Mouse (Mus musculus) neural tube, embryonic 13.5 days (tissue): ENCODE results near the gene Tmem174. TPM values are rescaled to one million over a fixed set of nuclear protein-coding genes. Genes with fewer than 3 reads are reported as not detected.

Source experiments
- ATAC-seq: fragments of 200-750 bp; cut with Nextera tagmentation; 2 replicates; pipeline ENCODE4 v1.8.0; 2017; ENCODE audit warnings: low read depth, mild to moderate bottlenecking, moderate TSS enrichment, moderate library complexity
- H3K27ac ChIP-seq: fragments of 300-500 bp; sonication (generic); replicated peaks from 2 replicates; pipeline ENCODE4 v1.5.1; 2015; ENCODE audit warnings: moderate library complexity, mild to moderate bottlenecking, inconsistent platforms
- H3K27me3 ChIP-seq: fragments of 300-500 bp; sonication (generic); 2 replicates; pipeline ENCODE4 v1.6.1; 2015; ENCODE audit warnings: mild to moderate bottlenecking, inconsistent platforms
- H3K36me3 ChIP-seq: fragments of 300-500 bp; sonication (generic); 2 replicates; pipeline ENCODE4 v1.6.1; 2015; ENCODE audit warnings: mild to moderate bottlenecking, inconsistent platforms
- H3K4me1 ChIP-seq: fragments of 300-500 bp; sonication (generic); replicated peaks from 2 replicates; pipeline ENCODE4 v1.6.1; 2015; ENCODE audit warnings: inconsistent platforms
- H3K4me2 ChIP-seq: fragments of 300-500 bp; sonication (generic); 2 replicates; pipeline ENCODE4 v1.6.1; 2015; ENCODE audit warnings: inconsistent platforms, mild to moderate bottlenecking, moderate library complexity
- H3K4me3 ChIP-seq: fragments of 300-500 bp; sonication (generic); 2 replicates; pipeline ENCODE4 v1.5.1; 2015; ENCODE audit warnings: mild to moderate bottlenecking, inconsistent platforms
- H3K9ac ChIP-seq: fragments of 300-500 bp; sonication (generic); 2 replicates; pipeline ENCODE4 v1.6.1; 2015; ENCODE audit warnings: moderate library complexity, mild to moderate bottlenecking, inconsistent platforms
- H3K9me3 ChIP-seq: fragments of 300-500 bp; sonication (generic); 2 replicates; pipeline ENCODE4 v1.6.1; 2016; ENCODE audit warnings: inconsistent platforms
- WGBS: fragments of 180-500 bp; shearing (Covaris S2); methylation state at CpG from one replicate; pipeline ENCODE4 v1.1.7; 2015; 5-methylcytosine and 5-hydroxymethylcytosine counted together
- polyA plus RNA-seq: library from polyadenylated mRNA; unstranded; fragments of >200 nt; fragmentation: Nextera tagmentation; extraction: Ambion mirVana; gene quantifications from 2 replicates; pipeline ENCODE4 v1.2.1, GENCODE M21; 2015

Gene Tmem174
- polyA plus RNA-seq, 1 experiment from 2014 or later = not detected

GRCm38 (mm10) chr13:98626736-98627135, 10.5 kb downstream of the Tmem174 start:
- H3K27ac ChIP-seq = no peak overlapping the region
- H3K9ac ChIP-seq = no peak overlapping the region
- no peaks in the 10 kb centered on the region for H3K27me3 ChIP-seq
- 74% methylated on average over 20 of the region's 20 CpGs for WGBS
- no peaks in the 10 kb centered on the region for H3K9me3 ChIP-seq
- H3K36me3 ChIP-seq = no peaks in the 10 kb centered on the region
- ATAC-seq = no peak
- no peak overlapping the region for H3K4me3 ChIP-seq
- 0 out of 2 replicates have a peak, but pooled peaks cover 4% of the 10 kb centered on the region for H3K4me1 ChIP-seq
- no peak overlapping the region for H3K4me2 ChIP-seq

- H3K4me3 ChIP-seq = no peak overlapping the region
- WGBS = 90% methylated on average over 10 of the region's 10 CpGs
- H3K27ac ChIP-seq = no peak overlapping the region
- ATAC-seq = no peak
- no peak overlapping the region for H3K9ac ChIP-seq
- H3K27me3 ChIP-seq = no peaks in the 10 kb centered on the region
- no peaks in the 10 kb centered on the region for H3K4me1 ChIP-seq
- H3K4me2 ChIP-seq = no peak overlapping the region
- H3K9me3 ChIP-seq = no peaks in the 10 kb centered on the region
- no peaks in the 10 kb centered on the region for H3K36me3 ChIP-seq
Observed at GRCm38 (mm10) chr13:98624506-98624905, 12.7 kb downstream of the Tmem174 start.

GRCm38 (mm10) chr13:98622881-98623549, 14.2 kb downstream of the Tmem174 start:
- H3K27me3 ChIP-seq = no peaks in the 10 kb centered on the region
- no peak overlapping the region for H3K4me2 ChIP-seq
- no peak for ATAC-seq
- no peaks in the 10 kb centered on the region for H3K9me3 ChIP-seq
- 70% methylated on average over 8 of the region's 8 CpGs for WGBS
- H3K9ac ChIP-seq = no peak overlapping the region
- no peaks in the 10 kb centered on the region for H3K36me3 ChIP-seq
- no peaks in the 10 kb centered on the region for H3K4me1 ChIP-seq
- no peak overlapping the region for H3K27ac ChIP-seq
- H3K4me3 ChIP-seq = no peak overlapping the region

GRCm38 (mm10) chr13:98617429-98618067, 19.7 kb downstream of the Tmem174 start:
- no peak overlapping the region for H3K9ac ChIP-seq
- no peak overlapping the region for H3K4me2 ChIP-seq
- ATAC-seq = no peak
- peaks cover 15% of the 10 kb centered on the region for H3K9me3 ChIP-seq
- WGBS = 86% methylated on average over 17 of the region's 17 CpGs
- H3K4me1 ChIP-seq = no peaks in the 10 kb centered on the region
- no peak overlapping the region for H3K4me3 ChIP-seq
- H3K36me3 ChIP-seq = no peaks in the 10 kb centered on the region
- H3K27me3 ChIP-seq = no peaks in the 10 kb centered on the region
- H3K27ac ChIP-seq = no peak overlapping the region

- WGBS = 56% methylated on average over 9 of the region's 9 CpGs
- ATAC-seq = no peak
Observed at GRCm38 (mm10) chr13:98607885-98608477, 29.2 kb downstream of the Tmem174 start.

GRCm38 (mm10) chr13:98603799-98604198, 33.4 kb downstream of the Tmem174 start:
- no peak overlapping the region for H3K27ac ChIP-seq
- peak; percentile 47; the same call in 1 of the 2 replicates for ATAC-seq
- H3K4me2 ChIP-seq = no peak overlapping the region
- no peak overlapping the region for H3K9ac ChIP-seq
- no peak overlapping the region for H3K4me3 ChIP-seq
- 77% methylated on average over 11 of the region's 11 CpGs for WGBS
- H3K36me3 ChIP-seq = no peaks in the 10 kb centered on the region
- no peaks in the 10 kb centered on the region for H3K9me3 ChIP-seq
- no peaks in the 10 kb centered on the region for H3K4me1 ChIP-seq
- no peaks in the 10 kb centered on the region for H3K27me3 ChIP-seq

More at GRCm38 (mm10) chr13:98607885-98608477, 29.2 kb downstream of the Tmem174 start:
- no peak overlapping the region for H3K27ac ChIP-seq
- peaks cover 2% of the 10 kb centered on the region for H3K9me3 ChIP-seq
- H3K4me2 ChIP-seq = no peak overlapping the region
- no peak overlapping the region for H3K9ac ChIP-seq
- no peaks in the 10 kb centered on the region for H3K36me3 ChIP-seq
- no peaks in the 10 kb centered on the region for H3K27me3 ChIP-seq
- no peaks in the 10 kb centered on the region for H3K4me1 ChIP-seq
- H3K4me3 ChIP-seq = no peak overlapping the region

- no peaks in the 10 kb centered on the region for H3K36me3 ChIP-seq
- 87% methylated on average over 4 of the region's 4 CpGs for WGBS
- no peak overlapping the region for H3K27ac ChIP-seq
- H3K4me1 ChIP-seq = no peaks in the 10 kb centered on the region
- H3K9me3 ChIP-seq = no peaks in the 10 kb centered on the region
- H3K9ac ChIP-seq = no peak overlapping the region
- H3K4me3 ChIP-seq = no peak overlapping the region
- ATAC-seq = no peak
- H3K27me3 ChIP-seq = no peaks in the 10 kb centered on the region
- H3K4me2 ChIP-seq = no peak overlapping the region
Observed at GRCm38 (mm10) chr13:98596746-98597145, 40.5 kb downstream of the Tmem174 start.

GRCm38 (mm10) chr13:98594726-98595141, 42.5 kb downstream of the Tmem174 start:
- no peak for ATAC-seq
- Histone ChIP-seq H3K36me3 (no peaks in the 10 kb centered on the region), H3K9me3 (no peaks in the 10 kb centered on the region), H3K4me1 (peaks cover 3% of the 10 kb centered on the region; the same call in 1 of the 2 replicates), H3K27me3 (peaks cover 3% of the 10 kb centered on the region), H3K4me3 (no peak overlapping the region), H3K27ac (no peak overlapping the region), H3K4me2 (no peak overlapping the region), H3K9ac (no peak overlapping the region)
- WGBS = 51% methylated on average over 10 of the region's 10 CpGs

GRCm38 (mm10) chr13:98593938-98594539, 43.2 kb downstream of the Tmem174 start:
- H3K36me3 ChIP-seq = no peaks in the 10 kb centered on the region
- no peak overlapping the region for H3K4me3 ChIP-seq
- H3K9me3 ChIP-seq = no peaks in the 10 kb centered on the region
- no peak overlapping the region for H3K9ac ChIP-seq
- H3K4me1 ChIP-seq = peaks cover 9% of the 10 kb centered on the region
- WGBS = 69% methylated on average over 11 of the region's 11 CpGs
- H3K27me3 ChIP-seq = peaks cover 10% of the 10 kb centered on the region
- ATAC-seq = no peak
- H3K4me2 ChIP-seq = no peak overlapping the region
- no peak overlapping the region for H3K27ac ChIP-seq

GRCm38 (mm10) chr13:98591406-98591805, 45.8 kb downstream of the Tmem174 start:
- Histone ChIP-seq H3K4me1 (peaks cover 27% of the 10 kb centered on the region), H3K27me3 (peaks cover 35% of the 10 kb centered on the region), H3K4me3 (no peak overlapping the region), H3K27ac (no peak overlapping the region), H3K9ac (no peak overlapping the region), H3K36me3 (no peaks in the 10 kb centered on the region), H3K4me2 (no peak overlapping the region), H3K9me3 (no peaks in the 10 kb centered on the region)
- WGBS = 74% methylated on average over 6 of the region's 6 CpGs
- no peak for ATAC-seq

- Histone ChIP-seq H3K4me3 (no peak overlapping the region), H3K36me3 (no peaks in the 10 kb centered on the region), H3K9me3 (no peaks in the 10 kb centered on the region), H3K27ac (no peak overlapping the region), H3K27me3 (peaks cover 40% of the 10 kb centered on the region), H3K4me2 (no peak overlapping the region), H3K4me1 (peaks cover 27% of the 10 kb centered on the region), H3K9ac (no peak overlapping the region)
- ATAC-seq = no peak
- 62% methylated on average over 6 of the region's 6 CpGs for WGBS
Observed at GRCm38 (mm10) chr13:98590693-98591389, 46.4 kb downstream of the Tmem174 start.

GRCm38 (mm10) chr13:98589572-98589971, 47.6 kb downstream of the Tmem174 start:
- Histone ChIP-seq H3K9me3 (no peaks in the 10 kb centered on the region), H3K4me2 (peak overlapping the region; percentile 74), H3K27me3 (peaks cover 53% of the 10 kb centered on the region), H3K27ac (no peak overlapping the region), H3K9ac (no peak overlapping the region), H3K4me1 (peaks cover 27% of the 10 kb centered on the region), H3K4me3 (no peak overlapping the region), H3K36me3 (no peaks in the 10 kb centered on the region)
- ATAC-seq = no peak
- WGBS = 41% methylated on average over 9 of the region's 9 CpGs
